In genomic region chr10:9674561-9675521, GRCm38 (mm10) we compare ENCODE assay signal across 8 mouse cellular contexts. TPM values are rescaled to one million over a fixed set of nuclear protein-coding genes. Genes with fewer than 3 reads are reported as not detected.
DNase-seq lines count a peak whose midpoint lies in the region; ATAC-seq and TF ChIP-seq lines count a peak whose summit lies in the region.

Gene Samd5, minus strand, starts transcription at chr10:9675208.

- H3K4me3 ChIP-seq in E14TG2a.4 (replicated peaks; ENCODE audit: low read length) = peak within 1 kb of the TSS; percentile 81
- peak within 1 kb of the TSS; percentile 69 for H3K4me3 ChIP-seq in forebrain, embryonic 15.5 days
- H3K4me3 ChIP-seq in lung, embryonic 16.5 days (ENCODE audit: low read length) = peak within 1 kb of the TSS; percentile 78

- no peaks in the 10 kb centered on the region for H3K36me3 ChIP-seq in E14TG2a.4 (ENCODE audit: insufficient read depth, low read length)
- H3K36me3 ChIP-seq in forebrain, embryonic 15.5 days = no peaks in the 10 kb centered on the region
- no peaks in the 10 kb centered on the region for H3K36me3 ChIP-seq in lung, embryonic 16.5 days (ENCODE audit: control insufficient read depth, insufficient read depth, low read length)

- intact Hi-C loops in heart, postnatal 10 days (cut with DNase I) = loop anchor here (1.0 to 5.0 kb wide), 4 partner anchors 82 to 603 kb away; no protein-coding TSS in a partner anchor

- H3K27me3 ChIP-seq in E14TG2a.4 (ENCODE audit: insufficient read depth, low read length) = peaks cover 54% of the 10 kb centered on the region
- H3K27me3 ChIP-seq in forebrain, embryonic 15.5 days = peaks cover 28% of the 10 kb centered on the region; the same call in 1 of the 2 replicates
- H3K27me3 ChIP-seq in lung, embryonic 16.5 days (ENCODE audit: control insufficient read depth, insufficient read depth, low read depth, low read length) = 0 out of 2 replicates have a peak, but pooled peaks cover 2% of the 10 kb centered on the region

- peak; percentile 76 for ATAC-seq in forebrain, embryonic 15.5 days (replicated peaks)
- ATAC-seq in lung, embryonic 16.5 days (ENCODE audit: low read depth) = peak; percentile 90
- no peak for ATAC-seq in monocyte, adult 5-6 weeks (replicated peaks; ENCODE audit: insufficient number of reproducible peaks, low FRiP score, low TSS enrichment, poor library complexity, severe bottlenecking)

- H3K4me2 ChIP-seq in forebrain, embryonic 15.5 days (replicated peaks) = peak within 1 kb of the TSS; percentile 99
- H3K4me2 ChIP-seq in lung, embryonic 16.5 days (ENCODE audit: low read depth, low read length) = peak within 1 kb of the TSS; percentile 96

- peaks cover 17% of the 10 kb centered on the region for H3K4me1 ChIP-seq in E14TG2a.4 (replicated peaks; ENCODE audit: low read depth, low read length)
- peaks cover 38% of the 10 kb centered on the region for H3K4me1 ChIP-seq in forebrain, embryonic 15.5 days
- peaks cover 5% of the 10 kb centered on the region; the same call in 1 of the 2 replicates for H3K4me1 ChIP-seq in lung, embryonic 16.5 days (replicated peaks; ENCODE audit: control insufficient read depth, insufficient read depth, low read length)

- DNase-seq in adrenal gland, postnatal 36 days = peak; percentile 75
- DNase-seq in heart, postnatal 10 days = peak; percentile 75 to 77
- peak; percentile 62 to 73 for DNase-seq in layer of hippocampus, postnatal 10 days (ENCODE audit: low spot score in 2 of 2)
- DNase-seq in ovary, postnatal 36 days (ENCODE audit: low spot score) = peak; percentile 69

- H3K9ac ChIP-seq in forebrain, embryonic 15.5 days (replicated peaks) = peak within 1 kb of the TSS; percentile 62
- peak within 1 kb of the TSS; percentile 77 for H3K9ac ChIP-seq in lung, embryonic 16.5 days (ENCODE audit: low read length)

- under 1% methylated on average over 85 of the region's 91 CpGs for WGBS in forebrain, embryonic 15.5 days
- WGBS in lung, embryonic 16.5 days = 2% methylated on average over 77 of the region's 91 CpGs

- TF ChIP-seq CTCF in E14TG2a.4 (conservative IDR thresholded peaks at IDR 0.05; ENCODE audit: low read length) = no peak

- peak within 1 kb of the TSS; percentile 71 for H3K27ac ChIP-seq in forebrain, embryonic 15.5 days (replicated peaks)
- H3K27ac ChIP-seq in lung, embryonic 16.5 days (ENCODE audit: low read length) = peak within 1 kb of the TSS; percentile 76

- H3K9me3 ChIP-seq in E14TG2a.4 (ENCODE audit: low read length) = no peaks in the 10 kb centered on the region
- H3K9me3 ChIP-seq in forebrain, embryonic 15.5 days = no peaks in the 10 kb centered on the region
- H3K9me3 ChIP-seq in lung, embryonic 16.5 days (ENCODE audit: control insufficient read depth, low read length) = no peaks in the 10 kb centered on the region

RNA-seq across cellular contexts. Expression of gene Samd5, which starts in this region (rescaled TPM):
- total RNA-seq in adrenal gland, postnatal 36 days (2021) = 1 to 10 TPM; 3.2 to 9.4 TPM
- polyA plus RNA-seq in forebrain, embryonic 15.5 days (2015; fragmentation: Nextera tagmentation; extraction: Ambion mirVana) = 3.6 and 3.8 TPM in 2 replicates
- 10 to 100 TPM in 1 of 2 experiments, 1 to 10 TPM in 1; 7.9 to 13.7 TPM for total RNA-seq in heart, postnatal 10 days (2021)
- total RNA-seq in layer of hippocampus, postnatal 10 days (2021) = 10 to 100 TPM; 19.5 to 29.5 TPM
- polyA plus RNA-seq in lung, embryonic 16.5 days (2015; fragmentation: Nextera tagmentation; extraction: Ambion mirVana) = 7.6 and 8.9 TPM in 2 replicates
- not detected in 3 replicates for total RNA-seq in monocyte, adult 5-6 weeks (2017)
